Mouse (Mus musculus) hindbrain, postnatal 0 days (tissue): ENCODE measurements around the gene Cradd. TPM values are rescaled to one million over a fixed set of nuclear protein-coding genes. Genes with fewer than 3 reads are reported as not detected.

Experiments
- ATAC-seq: fragments of 200-750 bp; cut with Nextera tagmentation; 2 replicates; pipeline ENCODE4 v1.8.0; 2017; ENCODE audit warnings: mild to moderate bottlenecking, moderate TSS enrichment, moderate library complexity
- DNase-seq: peaks from one replicate; pipeline ENCODE4 v3.0.0-alpha.2; 2015; ENCODE audit warnings: low spot score
- H3K27ac ChIP-seq: fragments of 300-500 bp; sonication (generic); 2 replicates; pipeline ENCODE4 v1.5.1; 2014; ENCODE audit warnings: mild to moderate bottlenecking
- H3K27me3 ChIP-seq: fragments of 300-500 bp; sonication (generic); 2 replicates; pipeline ENCODE4 v1.6.1; 2014; ENCODE audit warnings: low read length, mixed read lengths; ENCODE audit not compliant: insufficient read depth
- H3K36me3 ChIP-seq: fragments of 300-500 bp; sonication (generic); 2 replicates; pipeline ENCODE4 v1.6.1; 2014; ENCODE audit warnings: low read length, mixed read lengths; ENCODE audit not compliant: insufficient read depth
- H3K4me1 ChIP-seq: fragments of 300-500 bp; sonication (generic); 2 replicates; pipeline ENCODE4 v1.6.1; 2014; ENCODE audit warnings: antibody characterized with exemption, low read length, mixed read lengths; ENCODE audit not compliant: insufficient read depth
- H3K4me2 ChIP-seq: fragments of 300-500 bp; sonication (generic); 2 replicates; pipeline ENCODE4 v1.6.1; 2014; ENCODE audit warnings: low read depth, mild to moderate bottlenecking, low read length, moderate library complexity, mixed read lengths
- H3K4me3 ChIP-seq: fragments of 300-500 bp; sonication (generic); 2 replicates; pipeline ENCODE4 v1.5.1; 2014; ENCODE audit warnings: low read length
- H3K9ac ChIP-seq: fragments of 300-500 bp; sonication (generic); replicated peaks from 2 replicates; pipeline ENCODE4 v1.6.1; 2014; ENCODE audit warnings: mild to moderate bottlenecking, low read length, moderate library complexity, mixed read lengths
- H3K9me3 ChIP-seq: fragments of 300-500 bp; sonication (generic); 2 replicates; pipeline ENCODE4 v1.6.1; 2016; ENCODE audit warnings: low read length, mixed read lengths
- CTCF ChIP-seq: IDR thresholded peaks from 2 replicates; pipeline ENCODE4 v1.5.1; 2016; ENCODE audit warnings: antibody characterized with exemption, control low read depth, low read depth
- WGBS: fragments of 180-500 bp; shearing (Covaris S2); extraction: QIAGEN DNeasy Blood & Tissue Kit; methylation state at CpG from one replicate; pipeline ENCODE4 v1.1.7; 2014; 5-methylcytosine and 5-hydroxymethylcytosine counted together
- polyA plus RNA-seq: library from polyadenylated mRNA; unstranded; fragments of >200 nt; fragmentation: Nextera tagmentation; extraction: Ambion mirVana; gene quantifications from 2 replicates; pipeline ENCODE4 v1.2.1, GENCODE M21; 2015
- total RNA-seq: library from RNA; depleted of rRNA; stranded (reverse); fragments of >200 nt; gene quantifications from 2 replicates; pipeline ENCODE4 v1.2.3, GENCODE M21; 2014

Cradd gene
- total and polyA plus RNA-seq, 2 experiments from 2014 or later = 8.9 to 15.5 TPM

- peaks cover 13% of the 10 kb centered on the region for H3K4me1 ChIP-seq
- H3K27me3 ChIP-seq = peaks cover 5% of the 10 kb centered on the region; the same call in 1 of the 2 replicates
- no peak overlapping the region for H3K9ac ChIP-seq
- no peak overlapping the region for H3K27ac ChIP-seq
- TF ChIP-seq CTCF = peak; percentile 55
- 47% methylated on average over 8 of the region's 8 CpGs for WGBS
- no peaks in the 10 kb centered on the region for H3K9me3 ChIP-seq
- ATAC-seq = peak; percentile 56; the same call in 1 of the 2 replicates
- H3K4me3 ChIP-seq = no peak overlapping the region
- no peak overlapping the region for H3K4me2 ChIP-seq
- peak; percentile 70 for DNase-seq
- no peaks in the 10 kb centered on the region for H3K36me3 ChIP-seq
Observed at GRCm38 (mm10) chr10:95257979-95258378, 66.0 kb downstream of the Cradd start.

GRCm38 (mm10) chr10:95256095-95256494, 67.8 kb downstream of the Cradd start:
- WGBS = 36% methylated on average over 7 of the region's 7 CpGs
- ATAC-seq (no peak), DNase-seq (no peak)
- TF ChIP-seq CTCF = no peak
- H3K4me3 ChIP-seq = no peak overlapping the region
- H3K9me3 ChIP-seq = no peaks in the 10 kb centered on the region
- no peaks in the 10 kb centered on the region for H3K27me3 ChIP-seq
- H3K27ac ChIP-seq = no peak overlapping the region
- H3K9ac ChIP-seq = no peak overlapping the region
- H3K4me1 ChIP-seq = peaks cover 13% of the 10 kb centered on the region
- H3K36me3 ChIP-seq = no peaks in the 10 kb centered on the region
- H3K4me2 ChIP-seq = no peak overlapping the region

DNA sequence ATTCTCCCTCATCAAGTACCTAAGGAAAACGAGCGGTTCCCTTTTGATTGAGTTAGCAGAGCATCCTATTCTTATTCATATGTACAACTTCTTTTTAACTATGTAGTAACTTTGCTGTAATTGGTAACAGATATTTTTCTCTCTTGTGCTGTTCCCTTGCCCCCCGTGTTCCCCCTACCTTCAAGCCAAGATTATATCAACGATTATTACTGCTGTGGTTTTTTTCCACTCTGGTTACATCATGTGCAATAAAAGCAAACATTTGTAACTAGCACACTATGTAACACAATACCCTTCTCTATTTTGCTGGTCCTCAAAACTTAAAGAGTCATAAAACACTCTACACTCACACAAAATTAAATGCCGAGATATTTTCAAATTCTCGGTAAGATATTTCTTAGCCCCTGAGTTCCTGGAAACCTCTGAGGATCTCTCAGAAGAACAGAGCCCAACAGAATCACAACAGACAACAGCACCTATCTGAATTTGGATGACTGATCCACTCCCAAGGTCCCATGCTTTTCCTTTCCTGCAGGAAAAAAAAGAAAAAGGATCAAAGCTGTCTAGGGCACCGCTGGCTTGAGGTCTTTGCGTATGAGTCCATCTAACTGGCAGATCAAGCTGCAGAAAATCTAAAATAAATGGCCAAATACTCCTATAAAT, 68.8 kb downstream of the Cradd start:
- Histone ChIP-seq H3K36me3 (no peaks in the 10 kb centered on the region), H3K4me2 (peak overlapping the region; percentile 42), H3K27me3 (no peaks in the 10 kb centered on the region), H3K4me3 (no peak overlapping the region), H3K27ac (0 out of 2 replicates have a peak overlapping the region, but pooled peaks have one; percentile 32), H3K4me1 (peaks cover 19% of the 10 kb centered on the region), H3K9me3 (no peaks in the 10 kb centered on the region), H3K9ac (no peak overlapping the region)
- 62% methylated on average over 8 of the region's 8 CpGs for WGBS
- DNase-seq = no peak
- no peak for TF ChIP-seq CTCF
- ATAC-seq = no peak

DNA sequence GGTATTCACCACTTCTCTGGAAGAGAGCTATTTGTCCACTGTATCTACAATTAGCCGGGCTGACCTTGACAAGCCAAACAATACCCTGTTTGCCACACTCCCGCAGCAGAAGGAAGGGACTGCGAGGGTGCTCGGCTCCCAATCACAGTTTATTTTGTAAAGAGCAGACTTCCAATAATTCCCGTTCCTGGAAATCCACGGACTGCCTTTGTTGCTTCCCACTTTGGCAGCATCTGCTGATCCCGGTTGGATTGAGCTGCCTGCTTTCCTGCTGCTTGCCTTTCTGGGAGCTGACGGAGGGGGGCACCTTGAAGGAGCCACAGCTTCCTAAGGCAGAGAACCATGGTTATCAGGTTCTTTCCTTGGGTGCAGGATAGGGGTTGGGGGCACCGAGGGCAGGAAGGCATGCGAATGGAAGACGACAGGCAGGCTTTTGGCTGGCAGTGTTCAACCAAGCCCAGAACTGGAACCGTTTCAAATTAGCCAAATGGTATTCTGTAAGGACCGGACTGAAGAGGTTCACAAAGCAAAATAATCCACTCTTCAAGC, 69.4 kb downstream of the Cradd start:
- Histone ChIP-seq H3K4me1 (peaks cover 19% of the 10 kb centered on the region), H3K4me3 (no peak overlapping the region), H3K27me3 (no peaks in the 10 kb centered on the region), H3K27ac (peak overlapping the region; percentile 32; the same call in 1 of the 2 replicates), H3K4me2 (peak overlapping the region; percentile 42), H3K9ac (0 out of 2 replicates have a peak overlapping the region, but pooled peaks have one; percentile 30), H3K9me3 (no peaks in the 10 kb centered on the region), H3K36me3 (no peaks in the 10 kb centered on the region)
- peak; percentile 26 for TF ChIP-seq CTCF
- ATAC-seq (0 out of 2 replicates have a peak, but pooled peaks have one; percentile 13), DNase-seq (peak; percentile 71)
- WGBS = 17% methylated on average over 13 of the region's 13 CpGs

DNA sequence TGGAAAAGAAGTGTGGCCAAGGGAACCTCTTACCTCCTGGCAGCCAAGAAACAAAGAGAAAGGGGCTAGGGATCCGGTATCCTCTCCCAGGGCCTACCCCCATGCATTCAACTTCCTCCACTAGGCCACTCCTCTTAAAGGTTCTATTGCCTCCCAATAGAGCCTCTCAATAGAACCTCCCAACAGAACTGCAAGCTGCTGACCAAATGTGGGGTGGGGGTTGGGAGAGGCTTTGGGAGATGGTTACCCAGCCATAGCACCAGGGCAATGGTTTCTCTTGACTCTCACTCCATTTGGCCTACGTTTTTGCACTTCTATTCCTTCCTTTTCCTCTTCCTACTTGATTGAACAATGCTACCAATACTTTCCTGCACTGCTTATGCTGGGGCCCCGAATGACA, 69.9 kb downstream of the Cradd start:
- DNase-seq (no peak), ATAC-seq (no peak)
- no peak for TF ChIP-seq CTCF
- no peaks in the 10 kb centered on the region for H3K36me3 ChIP-seq
- WGBS = 37% methylated on average over 3 of the region's 3 CpGs
- no peaks in the 10 kb centered on the region for H3K27me3 ChIP-seq
- 0 out of 2 replicates have a peak overlapping the region, but pooled peaks have one; percentile 30 for H3K9ac ChIP-seq
- no peaks in the 10 kb centered on the region for H3K9me3 ChIP-seq
- peaks cover 19% of the 10 kb centered on the region for H3K4me1 ChIP-seq
- H3K4me3 ChIP-seq = no peak overlapping the region
- H3K4me2 ChIP-seq = peak overlapping the region; percentile 42
- H3K27ac ChIP-seq = peak overlapping the region; percentile 32; the same call in 1 of the 2 replicates

DNA sequence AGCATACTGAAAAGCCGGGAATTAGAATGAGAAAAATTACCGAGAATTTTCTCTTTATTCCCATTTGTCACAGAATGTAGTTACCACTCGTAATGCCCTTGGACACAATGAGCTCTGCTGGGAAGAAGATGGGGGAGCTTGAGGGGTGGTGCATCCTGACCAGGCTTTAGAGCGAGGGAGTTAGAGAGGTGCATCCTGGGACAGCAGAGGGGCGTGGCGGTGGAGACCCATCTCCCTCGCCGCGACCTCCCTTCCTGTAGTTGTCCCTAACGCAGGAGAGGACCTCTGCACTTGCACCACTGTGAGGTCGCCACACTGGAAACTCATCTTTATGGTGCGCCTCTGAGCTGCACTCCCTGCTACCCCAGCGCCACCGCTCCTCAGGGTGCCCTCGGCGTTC, 72.3 kb downstream of the Cradd start:
- no peak for DNase-seq

GRCm38 (mm10) chr10:95248362-95248761, 75.6 kb downstream of the Cradd start:
- no peaks in the 10 kb centered on the region for H3K36me3 ChIP-seq
- H3K4me1 ChIP-seq = 0 out of 2 replicates have a peak, but pooled peaks cover 6% of the 10 kb centered on the region
- H3K4me2 ChIP-seq = no peak overlapping the region
- H3K4me3 ChIP-seq = no peak overlapping the region
- no peak for DNase-seq
- TF ChIP-seq CTCF = no peak
- no peak overlapping the region for H3K27ac ChIP-seq
- H3K9me3 ChIP-seq = no peaks in the 10 kb centered on the region
- H3K27me3 ChIP-seq = no peaks in the 10 kb centered on the region
- 66% methylated on average over 5 of the region's 6 CpGs for WGBS
- ATAC-seq = no peak
- no peak overlapping the region for H3K9ac ChIP-seq

More for the DNA sequence above, 72.3 kb downstream of the Cradd start:
- WGBS = 69% methylated on average over 16 of the region's 16 CpGs
- no peak for ATAC-seq
- Histone ChIP-seq H3K27ac (no peak overlapping the region), H3K9me3 (no peaks in the 10 kb centered on the region), H3K4me1 (peaks cover 15% of the 10 kb centered on the region), H3K27me3 (no peaks in the 10 kb centered on the region), H3K36me3 (no peaks in the 10 kb centered on the region), H3K4me3 (no peak overlapping the region), H3K9ac (no peak overlapping the region), H3K4me2 (no peak overlapping the region)
- no peak for TF ChIP-seq CTCF
